Mouse (Mus musculus): Measurements from ENCODE around the gene Ahnak.

GRCm38 (mm10) chr19:9116268-9116667 lies 127.2 kb downstream of the Ahnak start:
- TF ChIP-seq CTCF (IDR thresholded peaks at IDR 0.05; ENCODE audit: low read depth), result no peak
- TF ChIP-seq EP300 (IDR thresholded peaks at IDR 0.05; ENCODE audit: low read depth), result no peak
